Mouse (Mus musculus) CH12.LX (cell line): ENCODE measurements around the gene Trim17. TPM values are rescaled to one million over a fixed set of nuclear protein-coding genes. Genes with fewer than 3 reads are reported as not detected.
A peak's percentile ranks its signal among the peaks of the same experiment; 100 is the strongest.

Experiments used
- DNase-seq: peaks from one replicate; pipeline ENCODE4 v3.0.0-alpha.2; 2013; ENCODE audit errors: extremely low read depth
- H3K27ac ChIP-seq: 2 replicates; pipeline ENCODE4 v1.5.1; 2012; ENCODE audit warnings: low read depth, mild to moderate bottlenecking, control low read depth, moderate library complexity; ENCODE audit not compliant: insufficient read depth
- H3K27me3 ChIP-seq: replicated peaks from 2 replicates; pipeline ENCODE3; 2012; ENCODE audit warnings: inconsistent platforms
- H3K36me3 ChIP-seq, 2 experiments: replicated peaks in 1 of 2; 2 replicates each; pipeline versions ENCODE3 to v1.6.1; 2012; ENCODE audit warnings: inconsistent platforms in 1 of 2, low read length in 1 of 2, mild to moderate bottlenecking in 1 of 2, mixed read lengths in 1 of 2, moderate library complexity in 1 of 2; ENCODE audit not compliant: control insufficient read depth in 1 of 2, insufficient read depth in 1 of 2
- H3K4me1 ChIP-seq, 2 experiments: 2 replicates each; pipeline ENCODE4 v1.6.1; 2012; ENCODE audit warnings: inconsistent platforms in 1 of 2, moderate library complexity in 1 of 2; ENCODE audit not compliant: insufficient read depth in 2 of 2, control insufficient read depth in 1 of 2
- H3K4me2 ChIP-seq: 2 replicates; pipeline ENCODE4 v1.6.1; 2012; ENCODE audit warnings: low read depth, mild to moderate bottlenecking, control low read depth; ENCODE audit not compliant: poor library complexity, insufficient read depth, severe bottlenecking
- H3K4me3 ChIP-seq, 3 experiments: fragments of 150-350 bp in 1 of 3; sonication (generic) in 1 of 3; replicated peaks in 1 of 3; 2 replicates each; pipeline versions ENCODE3 to v1.5.1; 2011 to 2012; ENCODE audit warnings: low read depth in 2 of 3, low read length in 2 of 3, mild to moderate bottlenecking in 2 of 3, moderate library complexity in 2 of 3, control low read depth in 1 of 3, improper control_type of control experiment in 1 of 3, inconsistent platforms in 1 of 3, mixed read lengths in 1 of 3; ENCODE audit not compliant: poor library complexity in 1 of 3
- H3K79me2 ChIP-seq: replicated peaks from 2 replicates; pipeline ENCODE4 v1.6.1; 2012; ENCODE audit warnings: mild to moderate bottlenecking, moderate library complexity; ENCODE audit not compliant: control insufficient read depth, poor library complexity, insufficient read depth, severe bottlenecking; ENCODE audit errors: extremely low read depth
- H3K9ac ChIP-seq: 2 replicates; pipeline ENCODE4 v1.6.1; 2012; ENCODE audit warnings: low read depth, mild to moderate bottlenecking, control low read depth, moderate library complexity; ENCODE audit not compliant: insufficient read depth
- H3K9me3 ChIP-seq: replicated peaks from 2 replicates; pipeline ENCODE3; 2012; ENCODE audit warnings: low read length, inconsistent platforms, mixed read lengths
- BHLHE40 ChIP-seq: IDR thresholded peaks from 2 replicates; pipeline ENCODE4 v1.6.1; 2011; ENCODE audit warnings: mild to moderate bottlenecking, low read depth, low read length, improper control_type of control experiment
- CHD2 ChIP-seq: IDR thresholded peaks from 2 replicates; pipeline ENCODE4 v1.6.1; 2011; ENCODE audit warnings: low read length, improper control_type of control experiment
- CTCF ChIP-seq, 2 experiments: IDR thresholded peaks in 1 of 2; conservative IDR thresholded peaks in 1 of 2; 2 replicates each; pipeline ENCODE4 v1.5.1; 2011 to 2012; ENCODE audit warnings: low read depth in 2 of 2, low read length in 2 of 2, improper control_type of control experiment in 1 of 2, inconsistent platforms in 1 of 2, mild to moderate bottlenecking in 1 of 2, moderate library complexity in 1 of 2
- ELF1 ChIP-seq: IDR thresholded peaks from 2 replicates; pipeline ENCODE4 v1.6.1; 2014; ENCODE audit warnings: low read depth, mild to moderate bottlenecking, inconsistent platforms, low read length, improper control_type of control experiment
- EP300 ChIP-seq: IDR thresholded peaks from 2 replicates; pipeline ENCODE4 v1.6.1; 2011; ENCODE audit warnings: low read length, improper control_type of control experiment
- ETS1 ChIP-seq: conservative IDR thresholded peaks from 2 replicates; pipeline ENCODE4 v1.6.1; 2012; ENCODE audit warnings: low read depth, mild to moderate bottlenecking, inconsistent platforms, low read length, improper control_type of control experiment, moderate library complexity
- HCFC1 ChIP-seq: IDR thresholded peaks from 2 replicates; pipeline ENCODE4 v1.6.1; 2012; ENCODE audit warnings: low read depth, mild to moderate bottlenecking, inconsistent platforms, low read length, improper control_type of control experiment
- IRF4 ChIP-seq: IDR thresholded peaks from 2 replicates; pipeline ENCODE4 v1.6.1; 2014; ENCODE audit warnings: low read depth, mild to moderate bottlenecking, inconsistent platforms, low read length, improper control_type of control experiment
- JUN ChIP-seq: IDR thresholded peaks from 2 replicates; pipeline ENCODE4 v1.6.1; 2011; ENCODE audit warnings: low read depth, mild to moderate bottlenecking, low read length, improper control_type of control experiment, moderate library complexity; ENCODE audit not compliant: insufficient read depth
- KAT2A ChIP-seq: IDR thresholded peaks from 2 replicates; pipeline ENCODE4 v1.6.1; 2012; ENCODE audit warnings: low read length, improper control_type of control experiment, inconsistent platforms; ENCODE audit not compliant: insufficient replicate concordance
- MAFK ChIP-seq: IDR thresholded peaks from 2 replicates; pipeline ENCODE4 v1.6.1; 2011; ENCODE audit warnings: low read length, improper control_type of control experiment; ENCODE audit not compliant: insufficient replicate concordance
- MAX ChIP-seq: IDR thresholded peaks from 2 replicates; pipeline ENCODE4 v1.6.1; 2011; ENCODE audit warnings: low read length, improper control_type of control experiment
- MEF2A ChIP-seq: IDR thresholded peaks from 2 replicates; pipeline ENCODE4 v1.6.1; 2014; ENCODE audit warnings: low read depth, mild to moderate bottlenecking, inconsistent platforms, low read length, improper control_type of control experiment, borderline replicate concordance
- MXI1 ChIP-seq: IDR thresholded peaks from 2 replicates; pipeline ENCODE4 v1.6.1; 2011; ENCODE audit warnings: mild to moderate bottlenecking, low read depth, low read length, improper control_type of control experiment
- MYC ChIP-seq: IDR thresholded peaks from 2 replicates; pipeline ENCODE4 v1.6.1; 2011; ENCODE audit warnings: low read depth, mild to moderate bottlenecking, improper control_type of control experiment, low read length
- NRF1 ChIP-seq: IDR thresholded peaks from 2 replicates; pipeline ENCODE4 v1.6.1; 2014; ENCODE audit warnings: low read depth, mild to moderate bottlenecking, inconsistent platforms, low read length, improper control_type of control experiment, moderate library complexity
- PAX5 ChIP-seq: IDR thresholded peaks from 2 replicates; pipeline ENCODE4 v1.6.1; 2012; ENCODE audit warnings: low read length, inconsistent platforms, mixed read lengths
- POLR2A ChIP-seq: IDR thresholded peaks from 2 replicates; pipeline ENCODE4 v1.6.1; 2011; ENCODE audit warnings: low read depth, mild to moderate bottlenecking, improper control_type of control experiment, low read length
- RCOR1 ChIP-seq: conservative IDR thresholded peaks from 2 replicates; pipeline ENCODE4 v1.6.1; 2012; ENCODE audit warnings: low read depth, mild to moderate bottlenecking, inconsistent platforms, low read length, improper control_type of control experiment
- SIN3A ChIP-seq: IDR thresholded peaks from 2 replicates; pipeline ENCODE4 v1.6.1; 2012; ENCODE audit warnings: low read length, improper control_type of control experiment, inconsistent platforms
- SMC3 ChIP-seq: IDR thresholded peaks from 2 replicates; pipeline ENCODE4 v1.6.1; 2011; ENCODE audit warnings: low read depth, low read length, improper control_type of control experiment
- TBP ChIP-seq: conservative IDR thresholded peaks from 2 replicates; pipeline ENCODE4 v1.6.1; 2011; ENCODE audit warnings: low read depth, low read length, improper control_type of control experiment
- TCF12 ChIP-seq: IDR thresholded peaks from 2 replicates; pipeline ENCODE4 v1.6.1; 2014; ENCODE audit warnings: low read depth, mild to moderate bottlenecking, inconsistent platforms, low read length, improper control_type of control experiment
- USF1 ChIP-seq: IDR thresholded peaks from 2 replicates; pipeline ENCODE4 v1.6.1; 2014; ENCODE audit warnings: low read depth, mild to moderate bottlenecking, inconsistent platforms, low read length, improper control_type of control experiment
- USF2 ChIP-seq: conservative IDR thresholded peaks from 2 replicates; pipeline ENCODE4 v1.6.1; 2011; ENCODE audit warnings: low read depth, low read length, improper control_type of control experiment
- ZKSCAN1 ChIP-seq: IDR thresholded peaks from 2 replicates; pipeline ENCODE4 v1.6.1; 2012; ENCODE audit warnings: low read depth, inconsistent platforms, low read length, improper control_type of control experiment, borderline replicate concordance
- ZMIZ1 ChIP-seq: IDR thresholded peaks from 2 replicates; pipeline ENCODE4 v1.6.1; 2012; ENCODE audit warnings: low read depth, mild to moderate bottlenecking, inconsistent platforms, low read length, improper control_type of control experiment
- dilution Hi-C: fragments of 300-500 bp; cut with MboI; formaldehyde crosslinking; loops from 2 replicates; pipeline ENCODE4 v1.14.3; 2020; ENCODE audit warnings: low sequenced_read_pairs; ENCODE audit not compliant: extremely low pct_unique_long_range_greater_than_20kb, extremely low pct_ligation_motif_present
- in situ Hi-C: fragments of 300-500 bp; cut with MboI; formaldehyde crosslinking; loops from 3 replicates; pipeline ENCODE4 v1.14.3; 2019; ENCODE audit warnings: low sequenced_read_pairs, low pct_ligation_motif_present, low pct_unique_long_range_greater_than_20kb, mixed read lengths
- polyA plus RNA-seq: library from polyadenylated mRNA; unstranded; fragments of >175 nt; gene quantifications from 2 replicates; pipeline ENCODE4 v1.2.1, GENCODE M21; 2012; ENCODE audit warnings: low read depth; ENCODE audit not compliant: insufficient read length
- total RNA-seq, 2 experiments: library from RNA; depleted of rRNA; stranded (reverse); fragments of 300-350 nt in 1 of 2; fragments of >200 nt in 1 of 2; gene quantifications; 2 replicates each; pipeline ENCODE4 v1.2.3; 2012 to 2014

Gene Trim17
- total and polyA plus RNA-seq, 3 experiments = 0.47 to 0.49 TPM; not detected in 1

DNA sequence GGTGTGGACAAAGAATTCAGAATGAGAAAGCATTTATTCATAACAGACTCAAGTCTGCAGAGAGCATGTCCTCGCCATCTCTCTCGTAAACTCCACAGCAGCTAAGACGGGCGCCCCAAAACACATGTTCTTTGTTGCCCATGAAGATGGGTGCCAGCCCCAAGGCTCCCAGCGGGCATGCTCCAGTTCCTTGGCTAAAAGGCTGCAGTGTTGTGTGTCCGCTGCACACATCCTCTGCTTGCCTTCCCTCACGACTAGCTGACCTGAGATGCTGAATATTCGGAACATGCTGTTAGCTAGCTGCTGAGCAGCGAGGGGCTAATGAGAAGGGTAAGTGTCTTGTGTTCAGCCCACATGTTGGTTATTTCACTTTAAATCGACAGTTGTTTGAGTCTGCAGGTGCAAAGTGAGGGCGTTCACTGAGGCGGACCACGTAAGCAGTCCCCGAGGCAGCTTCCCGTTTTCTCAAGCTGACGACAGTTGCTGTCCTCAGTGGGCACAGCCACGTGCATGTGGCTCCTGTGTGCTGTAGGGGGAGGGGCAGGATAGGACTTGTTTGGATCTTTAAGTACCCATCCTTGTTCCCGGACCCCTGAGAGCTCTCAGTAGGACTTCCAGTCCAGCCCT is 28.1 kb downstream of the Trim17 start:
- H3K79me2 ChIP-seq = peaks cover 37% of the 10 kb centered on the region
- H3K4me1 ChIP-seq = peaks cover 23 to 61% of the 10 kb centered on the region in 2 experiments
- dilution Hi-C loops (no loop called here), in situ Hi-C loops (no loop called here)
- peak overlapping the region; percentile 65 for H3K27ac ChIP-seq
- H3K27me3 ChIP-seq = no peaks in the 10 kb centered on the region
- no peaks in the 10 kb centered on the region for H3K9me3 ChIP-seq
- peak; percentile 92 for DNase-seq
- peak overlapping the region in 2 of 3 experiments; percentile 2 to 7 for H3K4me3 ChIP-seq
- TF ChIP-seq USF2 (no peak), ETS1 (peak; percentile 87), JUN (no peak), KAT2A (no peak), ELF1 (peak; percentile 45; the same call in 1 of the 2 replicates), POLR2A (no peak), MYC (peak; percentile 95), CTCF (conservative IDR thresholded peaks at IDR 0.05 in 1 of 2, IDR thresholded peaks at IDR 0.05 in 1 of 2; ENCODE audit: low read depth in 2 of 2, low read length in 2 of 2) (no peak), MEF2A (0 out of 2 replicates have a peak, but pooled peaks have one; percentile 17), TCF12 (peak; percentile 77), TBP (no peak), CHD2 (peak; percentile 68), ZMIZ1 (0 out of 2 replicates have a peak, but pooled peaks have one; percentile 31), ZKSCAN1 (no peak), USF1 (no peak), MAX (peak; percentile 93), RCOR1 (no peak), SIN3A (peak; percentile 93), NRF1 (0 out of 2 replicates have a peak, but pooled peaks have one; percentile 22), PAX5 (no peak), HCFC1 (no peak; the same call in 1 of the 2 replicates), MXI1 (peak; percentile 89), BHLHE40 (peak; percentile 96), IRF4 (no peak), MAFK (peak; percentile 18; the same call in 1 of the 2 replicates), EP300 (peak; percentile 64), SMC3 (no peak; the same call in 1 of the 2 replicates)
- peak overlapping the region; percentile 5; the same call in 1 of the 2 replicates for H3K4me2 ChIP-seq
- H3K9ac ChIP-seq = no peak overlapping the region
- peaks cover 47 to 74% of the 10 kb centered on the region in 2 experiments for H3K36me3 ChIP-seq
